Mouse (Mus musculus) right cerebral cortex, adult 18-20 months (tissue): Measurements from ENCODE around the gene Sod2.
"Not testable (repeated sequence)": the region's sequence is repeated elsewhere in the genome, so short reads cannot be mapped to it uniquely, and the experiment has no call there.

Experiments used
- DNase-seq: peaks from one replicate; pipeline ENCODE4 v3.0.0; 2022; ENCODE audit warnings: mixed read lengths

Gene Sod2

DNA sequence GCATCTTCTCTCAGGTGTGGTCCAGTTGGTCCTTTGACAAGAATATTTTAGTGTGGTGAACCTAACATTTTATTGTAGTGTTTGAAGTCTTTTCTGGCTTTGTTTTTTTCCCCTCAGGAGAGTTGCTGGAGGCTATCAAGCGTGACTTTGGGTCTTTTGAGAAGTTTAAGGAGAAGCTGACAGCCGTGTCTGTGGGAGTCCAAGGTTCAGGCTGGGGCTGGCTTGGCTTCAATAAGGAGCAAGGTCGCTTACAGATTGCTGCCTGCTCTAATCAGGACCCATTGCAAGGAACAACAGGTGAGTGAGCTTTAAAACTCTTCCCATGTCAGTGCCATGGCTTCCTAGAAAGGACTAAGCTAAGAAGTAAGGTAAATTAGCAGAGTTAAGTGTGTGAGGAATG, 6.7 kb downstream of the Sod2 start:
- DNase-seq: no peak

GRCm38 (mm10) chr17:13036627-13037192, 30.1 kb downstream of the Sod2 start:
- DNase-seq: not testable (repeated sequence)

DNA sequence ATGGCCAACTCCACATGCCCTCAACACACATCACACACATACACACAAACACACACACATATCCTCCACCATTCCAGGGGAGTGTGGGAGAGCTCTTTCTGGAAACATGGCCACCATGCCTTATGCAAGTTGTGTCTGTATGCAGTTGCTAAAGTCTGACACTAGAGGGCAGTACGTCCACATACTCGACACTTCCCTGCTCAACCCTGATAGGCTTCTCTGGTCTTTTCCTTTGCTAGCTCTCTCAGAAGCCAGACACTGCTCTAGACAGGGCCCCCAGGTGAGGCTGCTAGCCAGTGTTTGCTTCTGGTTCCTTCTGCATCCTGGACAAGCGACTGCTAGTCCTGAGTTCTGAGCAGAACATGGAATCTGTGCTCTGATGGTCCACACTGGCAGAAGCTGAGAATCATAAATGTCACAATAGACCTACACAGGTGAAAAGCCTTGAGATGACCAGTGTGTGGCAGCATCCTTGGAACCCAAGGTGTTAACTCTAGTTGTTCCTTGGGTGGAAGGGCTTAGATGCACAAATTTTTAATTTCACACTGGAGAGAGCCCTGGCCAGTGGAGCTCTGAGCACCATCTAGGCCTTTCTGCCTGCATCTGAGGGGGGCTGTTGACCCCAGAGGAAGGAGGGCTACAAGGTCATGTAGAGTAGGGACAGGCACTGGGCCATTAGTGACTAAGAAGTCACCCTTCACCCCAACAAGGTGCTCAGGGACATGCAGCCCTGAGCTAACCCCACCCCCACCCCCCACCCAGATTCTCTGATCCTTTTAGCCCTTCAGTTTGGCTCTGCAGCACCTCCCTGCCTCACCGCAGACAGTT, 37.4 kb downstream of the Sod2 start:
- peak; percentile 62 for DNase-seq

DNA sequence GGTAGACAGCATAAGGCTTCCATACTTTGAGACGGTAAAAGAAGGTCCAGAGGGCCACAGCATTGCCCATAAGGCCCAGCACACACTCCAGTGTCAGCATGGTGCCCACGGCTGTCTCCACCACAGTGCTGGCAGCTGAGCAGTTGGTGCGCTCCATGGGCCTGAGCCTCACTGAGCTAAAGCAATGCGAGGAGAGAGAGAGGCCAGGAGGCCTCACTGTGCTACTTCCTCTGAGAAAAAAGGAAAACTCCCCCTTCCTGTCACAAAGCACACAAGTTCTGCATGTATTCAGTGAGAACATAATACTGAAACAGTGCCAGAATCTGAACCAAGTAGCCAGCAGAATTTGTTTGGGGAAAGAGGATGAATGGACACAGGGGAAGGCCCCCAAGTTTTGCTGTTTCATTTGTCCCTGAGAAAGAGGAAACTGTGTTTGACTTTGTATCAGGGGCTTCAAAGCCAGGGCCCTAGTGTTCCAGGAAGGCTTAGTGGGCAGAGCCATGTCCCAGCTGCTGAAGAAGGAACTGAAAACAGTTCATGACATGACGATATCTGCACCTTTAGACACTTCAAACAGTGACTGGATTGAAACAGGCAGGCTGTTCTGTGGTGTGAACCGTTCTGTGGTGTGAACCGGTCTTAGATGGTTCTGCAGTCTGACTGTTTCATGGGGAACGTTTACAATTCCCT, 45.6 kb downstream of the Sod2 start, which contains the start of gene Gpr31b:
TSS of gene Gpr31b (minus strand) at position 173 of the 690 bp plus-strand sequence.
- not testable (repeated sequence) for DNase-seq

GRCm38 (mm10) chr17:13060804-13061203, 54.2 kb downstream of the Sod2 start, which contains the start of gene Tcp10b:
Gene Tcp10b (plus strand): TSS chr17:13061104.
- DNase-seq: not testable (repeated sequence)

- DNase-seq: not testable (repeated sequence)
These were observed 56.2 kb downstream of the Sod2 start for GRCm38 (mm10) chr17:13062882-13063281.

GRCm38 (mm10) chr17:13067864-13068385, 61.3 kb downstream of the Sod2 start:
- DNase-seq: not testable (repeated sequence)

GRCm38 (mm10) chr17:13069227-13069626, 62.6 kb downstream of the Sod2 start:
- not testable (repeated sequence) for DNase-seq
